Mouse (Mus musculus): ENCODE results near the gene Tmem63b.

Gene Tmem63b

DNA sequence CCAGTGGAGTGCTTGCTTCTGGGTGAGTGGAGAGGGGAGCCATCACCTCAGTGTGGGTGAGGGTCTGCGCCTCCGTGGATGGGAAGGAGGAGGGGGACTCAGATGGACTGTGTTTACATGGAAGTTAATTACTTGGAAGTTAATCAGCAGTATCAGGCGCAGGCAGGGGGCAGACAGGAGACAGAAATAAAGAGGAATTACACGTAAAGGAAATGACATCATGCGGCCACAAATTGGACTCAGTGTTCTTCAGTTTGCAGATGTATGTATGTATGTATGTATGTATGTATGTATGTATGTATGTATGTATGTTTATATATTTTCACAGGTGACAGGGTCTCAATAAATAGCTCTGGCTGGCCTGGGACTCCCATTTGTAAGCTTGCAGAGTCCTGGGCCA lies 20.1 kb upstream of the Tmem63b start:
- DNase-seq (ENCODE audit: low spot score in 2 of 2): no peak

- no peak for DNase-seq (ENCODE audit: low spot score in 2 of 2)
Measured at GRCm38 (mm10) chr17:45703187-45703586, 16.5 kb upstream of the Tmem63b start.

GRCm38 (mm10) chr17:45702254-45702653 lies 15.5 kb upstream of the Tmem63b start:
- DNase-seq (ENCODE audit: low spot score in 2 of 2): no peak

- no peak for DNase-seq (ENCODE audit: low spot score in 2 of 2)
Measured at GRCm38 (mm10) chr17:45701236-45701591, 14.5 kb upstream of the Tmem63b start.

DNA sequence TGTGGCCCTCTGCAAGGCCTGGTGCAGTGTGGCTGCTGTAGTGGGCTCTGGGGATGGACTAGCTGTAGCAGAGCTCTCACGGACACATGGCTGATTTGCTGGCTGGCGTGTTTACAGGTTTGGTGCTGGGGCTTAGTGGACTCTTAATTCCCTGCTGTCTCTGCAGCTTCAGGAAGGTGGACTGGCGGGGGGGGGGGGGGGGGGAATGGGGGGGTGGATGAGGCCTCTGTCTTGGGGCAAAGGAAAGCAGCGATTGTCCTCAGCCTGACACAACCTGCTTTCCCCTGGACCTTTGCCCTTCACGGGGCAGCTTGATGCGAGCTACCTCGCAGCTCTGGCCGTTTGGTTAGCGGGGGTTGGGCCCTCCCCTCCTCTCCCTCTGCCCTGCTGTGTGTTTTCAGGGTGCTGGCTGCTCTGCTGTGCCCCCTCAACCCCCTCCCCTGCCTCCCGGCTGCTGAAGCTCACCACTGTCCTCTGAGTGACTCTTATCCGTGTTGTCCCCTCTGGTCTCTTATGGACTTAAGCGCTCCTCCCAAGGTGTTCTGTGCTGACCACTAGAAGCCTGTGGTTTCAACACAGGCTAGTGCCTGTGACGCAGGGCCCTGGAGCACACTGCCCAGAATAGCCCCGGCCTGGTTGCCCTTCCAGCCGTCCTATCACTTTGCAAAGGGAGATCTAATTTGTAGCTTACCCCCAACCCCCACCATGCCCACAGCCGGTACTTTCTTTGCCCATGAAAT lies 14.0 kb upstream of the Tmem63b start:
- no peak for DNase-seq (ENCODE audit: low spot score in 2 of 2)

GRCm38 (mm10) chr17:45699039-45699740 lies 12.5 kb upstream of the Tmem63b start:
- no peak for DNase-seq (ENCODE audit: low spot score in 2 of 2)

DNA sequence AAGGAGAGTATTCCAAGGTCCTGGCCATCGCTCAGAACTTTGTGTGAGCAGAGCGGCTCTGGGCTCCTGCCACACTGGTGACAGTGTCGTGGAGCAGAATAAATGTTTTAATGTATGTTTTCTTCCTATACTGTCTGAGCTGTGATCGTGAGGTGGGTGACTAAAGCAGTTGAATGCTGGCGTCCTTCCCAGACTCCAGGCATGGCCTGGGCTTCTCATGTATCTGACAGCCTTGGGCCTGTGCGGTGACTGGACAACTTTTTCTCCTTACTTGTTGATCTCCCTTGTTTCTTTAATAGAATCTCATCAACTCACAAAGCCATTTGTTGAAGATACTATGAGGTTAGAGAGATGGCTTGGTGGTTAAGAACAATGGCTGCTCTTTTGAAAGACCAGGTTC lies 11.7 kb upstream of the Tmem63b start:
- DNase-seq (ENCODE audit: low spot score in 2 of 2): no peak

DNA sequence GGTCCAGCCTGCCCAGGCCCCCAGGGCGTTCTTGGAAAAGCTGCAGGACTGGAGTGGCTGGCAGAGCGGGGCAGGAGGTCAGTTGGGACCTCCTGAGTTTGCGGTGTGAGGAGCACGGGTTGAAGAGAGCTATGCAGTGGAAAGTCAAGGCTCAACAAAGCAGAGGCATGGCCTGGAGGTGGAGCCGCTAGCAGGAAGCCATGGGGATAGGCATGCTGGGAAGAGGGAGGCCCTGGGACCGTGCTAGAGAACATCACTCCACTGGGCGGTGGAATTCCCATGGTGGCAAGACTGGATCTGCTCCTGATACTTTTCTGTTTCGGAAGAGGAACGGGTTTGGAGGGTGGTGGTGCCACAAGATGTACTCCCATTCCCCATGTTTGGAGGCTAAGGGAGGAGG lies 10.3 kb upstream of the Tmem63b start:
- no peak for DNase-seq (ENCODE audit: low spot score in 2 of 2)

DNA sequence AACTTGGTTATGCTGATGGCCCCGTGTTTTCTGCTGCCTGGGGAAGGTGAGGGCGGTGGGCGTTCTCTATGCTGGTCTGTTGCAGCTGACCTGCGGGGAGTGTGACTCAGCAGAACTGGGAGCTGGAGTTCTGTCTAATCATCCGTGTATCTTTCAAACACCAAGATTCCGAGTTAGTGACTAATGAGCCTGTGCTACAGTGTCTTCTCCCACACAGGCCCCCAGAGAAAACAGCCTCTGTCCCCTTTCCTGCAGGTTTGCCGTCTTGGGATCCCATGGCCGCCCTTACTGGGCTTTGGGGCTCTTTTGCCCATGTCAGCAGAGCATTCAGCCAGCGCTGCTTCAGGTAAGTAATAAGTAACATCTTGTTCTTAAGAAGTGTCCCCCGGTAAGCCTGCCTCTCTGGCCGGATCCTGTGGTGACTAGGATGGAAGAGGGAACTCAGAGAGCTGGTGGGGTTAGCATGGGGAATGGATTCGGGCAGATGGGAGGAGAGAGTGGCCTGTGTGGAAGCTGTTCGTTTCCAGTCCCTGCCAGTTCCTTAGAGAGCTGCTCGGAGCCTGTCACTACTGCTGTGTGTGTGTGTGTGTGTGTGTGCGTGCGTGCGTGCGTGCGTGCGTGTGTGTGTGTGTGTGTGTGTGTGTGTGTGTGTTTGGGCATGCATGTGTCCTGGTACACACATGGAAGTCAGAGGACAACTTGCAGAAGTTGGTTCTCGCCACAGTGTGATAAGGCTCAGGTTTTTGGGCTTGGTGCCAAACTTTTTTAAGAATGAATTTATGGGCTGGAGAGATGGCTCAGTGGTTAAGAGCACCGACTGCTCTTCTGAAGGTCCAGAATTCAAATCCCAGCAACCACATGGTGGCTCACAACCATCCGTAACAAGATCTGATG lies 8.8 kb upstream of the Tmem63b start:
- no peak for DNase-seq (ENCODE audit: low spot score in 2 of 2)

- no peak for DNase-seq (ENCODE audit: low spot score in 2 of 2)
Measured at GRCm38 (mm10) chr17:45693812-45694565, 7.3 kb upstream of the Tmem63b start.

DNA sequence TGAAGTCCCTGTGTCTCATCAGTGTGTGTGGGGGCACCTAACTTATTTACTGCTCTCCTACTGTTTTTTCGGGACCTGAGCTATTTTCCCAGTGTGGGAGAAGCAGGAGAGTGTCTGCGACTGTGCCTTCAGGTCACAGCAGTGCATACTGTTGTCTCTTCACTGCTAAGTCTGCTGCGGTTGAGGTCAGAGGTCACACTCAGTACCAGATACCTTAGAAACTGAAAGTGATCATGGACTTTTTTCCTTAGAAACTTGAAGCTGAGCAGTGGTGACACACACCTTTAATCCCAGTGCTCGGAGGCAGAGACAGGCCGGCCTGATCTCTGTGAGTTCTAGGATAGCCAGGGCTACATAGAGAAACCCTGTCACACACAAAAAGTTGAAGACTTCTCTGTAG lies 5.5 kb upstream of the Tmem63b start:
- no peak for DNase-seq (ENCODE audit: low spot score in 2 of 2)

GRCm38 (mm10) chr17:45690044-45690443 lies 3.3 kb upstream of the Tmem63b start:
- no peak for DNase-seq (ENCODE audit: low spot score in 2 of 2)

- DNase-seq (ENCODE audit: low spot score in 2 of 2): no peak
Measured at GRCm38 (mm10) chr17:45689120-45689519, 2.4 kb upstream of the Tmem63b start.

- DNase-seq (ENCODE audit: low spot score in 2 of 2): peak; percentile 88 to 94
Measured at GRCm38 (mm10) chr17:45686093-45686619, 549 bp downstream of the Tmem63b start, which contains the start of gene Mrpl14. Gene Mrpl14 (plus strand): TSS chr17:45686322.

- no peak for DNase-seq (ENCODE audit: low spot score in 2 of 2)
Measured at GRCm38 (mm10) chr17:45685171-45686092, 1.3 kb downstream of the Tmem63b start.

- DNase-seq (ENCODE audit: low spot score in 2 of 2): no peak
Measured at GRCm38 (mm10) chr17:45684667-45685131, 2.0 kb downstream of the Tmem63b start.

GRCm38 (mm10) chr17:45682843-45683242 lies 3.9 kb downstream of the Tmem63b start:
- DNase-seq (ENCODE audit: low spot score in 2 of 2): no peak

DNA sequence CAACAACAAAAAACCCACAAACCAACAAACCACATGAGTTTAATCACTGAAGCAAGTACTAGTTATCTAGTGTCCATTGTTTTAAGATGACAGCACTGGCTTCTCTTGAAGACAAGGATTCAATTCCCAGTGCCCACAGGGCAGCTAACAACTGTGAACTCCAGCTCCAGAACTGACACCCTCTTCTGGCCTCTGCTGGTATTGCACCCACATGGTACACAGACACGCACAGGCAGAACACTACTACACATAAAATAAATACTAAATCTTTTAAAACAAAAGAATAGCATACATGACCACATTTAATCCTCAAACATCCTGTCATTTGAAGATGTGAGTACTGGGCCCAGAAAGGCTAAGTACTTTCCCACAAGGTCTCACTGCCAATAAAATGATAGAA lies 5.1 kb downstream of the Tmem63b start:
- DNase-seq (ENCODE audit: low spot score in 2 of 2): no peak

DNA sequence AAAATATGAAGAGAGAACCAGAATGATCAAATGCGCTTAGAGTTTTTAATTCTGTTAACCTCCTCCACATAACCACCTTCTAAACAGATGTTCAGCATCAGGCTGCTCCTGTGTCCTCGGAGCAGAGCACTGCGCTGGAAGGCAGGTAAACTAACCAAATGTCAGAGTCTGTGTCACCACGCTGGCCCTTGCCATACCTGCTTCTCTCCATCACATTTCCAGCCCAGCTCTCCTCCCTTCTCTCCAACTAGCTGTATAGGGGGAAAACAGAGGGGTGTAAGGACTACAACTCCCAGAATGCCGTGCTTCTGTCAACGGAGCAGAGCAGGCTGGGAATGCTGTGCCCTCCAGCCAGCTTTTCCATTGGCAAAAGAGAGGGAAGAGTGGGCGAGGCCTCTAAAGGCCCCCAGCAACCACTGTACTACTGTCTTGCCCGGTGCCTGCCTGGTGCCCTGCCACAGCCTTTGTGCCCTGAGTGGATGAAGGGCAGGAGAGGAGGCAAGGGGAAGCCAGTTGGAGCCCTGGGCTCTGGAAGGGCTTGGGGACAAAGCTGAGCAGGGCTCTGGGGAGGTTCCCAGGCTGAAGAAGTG lies 6.2 kb downstream of the Tmem63b start:
- DNase-seq (ENCODE audit: low spot score in 2 of 2): no peak

GRCm38 (mm10) chr17:45678106-45678505 lies 8.6 kb downstream of the Tmem63b start:
- DNase-seq (ENCODE audit: low spot score in 2 of 2): peak in 1 of 2 experiments; percentile 79

All from urinary bladder, postnatal 4 days (tissue).